Mouse (Mus musculus): ENCODE data around the gene Slc17a7.

GRCm38 (mm10) chr7:45153586-45153985 is 10.2 kb upstream of the Slc17a7 start:
- TF ChIP-seq CTCF (IDR thresholded peaks at IDR 0.05): no peak
- no peak for TF ChIP-seq EP300 (IDR thresholded peaks at IDR 0.05)
